Mouse (Mus musculus) E14TG2a.4 (cell line): ENCODE measurements around the gene Chst11.

Source experiments
- H3K27me3 ChIP-seq: 2 replicates; pipeline ENCODE4 v1.6.1; 2014; ENCODE audit warnings: low read length, control low read depth; ENCODE audit not compliant: insufficient read depth
- H3K36me3 ChIP-seq: 2 replicates; pipeline ENCODE4 v1.6.1; 2014; ENCODE audit warnings: low read length, control low read depth; ENCODE audit not compliant: insufficient read depth
- H3K4me1 ChIP-seq: replicated peaks from 2 replicates; pipeline ENCODE4 v1.6.1; 2014; ENCODE audit warnings: low read depth, low read length, control low read depth
- H3K4me3 ChIP-seq: replicated peaks from 2 replicates; pipeline ENCODE4 v1.5.1; 2014; ENCODE audit warnings: mild to moderate bottlenecking, low read length
- H3K9me3 ChIP-seq: 2 replicates; pipeline ENCODE4 v1.6.1; 2014; ENCODE audit warnings: low read length, control low read depth
- CTCF ChIP-seq: conservative IDR thresholded peaks from 2 replicates; pipeline ENCODE4 v1.5.1; 2014; ENCODE audit warnings: low read length
- NANOG ChIP-seq: IDR thresholded peaks from 2 replicates; pipeline ENCODE4 v1.6.1; 2014; ENCODE audit warnings: borderline replicate concordance, low read length, mixed read lengths
- POU5F1 ChIP-seq: IDR thresholded peaks from 2 replicates; pipeline ENCODE4 v1.6.1; 2014; ENCODE audit warnings: low read length, borderline replicate concordance

Chst11 gene

GRCm38 (mm10) chr10:82985700-82986131 lies 418 bp downstream of the Chst11 start:
- H3K9me3 ChIP-seq, result no peaks in the 10 kb centered on the region

GRCm38 (mm10) chr10:82986251-82986992 lies 1.1 kb downstream of the Chst11 start:
- peaks cover 78% of the 10 kb centered on the region for H3K27me3 ChIP-seq
- peaks cover 20% of the 10 kb centered on the region for H3K4me1 ChIP-seq
- H3K9me3 ChIP-seq, result no peaks in the 10 kb centered on the region
- no peak for TF ChIP-seq CTCF
- TF ChIP-seq NANOG, result no peak
- no peak for TF ChIP-seq POU5F1
- peak overlapping the region; percentile 82 for H3K4me3 ChIP-seq
- H3K36me3 ChIP-seq, result no peaks in the 10 kb centered on the region

More at GRCm38 (mm10) chr10:82985700-82986131, 418 bp downstream of the Chst11 start:
- Histone ChIP-seq H3K4me1 (peaks cover 25% of the 10 kb centered on the region), H3K4me3 (peak overlapping the region; percentile 82), H3K36me3 (no peaks in the 10 kb centered on the region), H3K27me3 (peaks cover 85% of the 10 kb centered on the region)
- no peak for TF ChIP-seq CTCF
- no peak for TF ChIP-seq NANOG
- no peak for TF ChIP-seq POU5F1

DNA sequence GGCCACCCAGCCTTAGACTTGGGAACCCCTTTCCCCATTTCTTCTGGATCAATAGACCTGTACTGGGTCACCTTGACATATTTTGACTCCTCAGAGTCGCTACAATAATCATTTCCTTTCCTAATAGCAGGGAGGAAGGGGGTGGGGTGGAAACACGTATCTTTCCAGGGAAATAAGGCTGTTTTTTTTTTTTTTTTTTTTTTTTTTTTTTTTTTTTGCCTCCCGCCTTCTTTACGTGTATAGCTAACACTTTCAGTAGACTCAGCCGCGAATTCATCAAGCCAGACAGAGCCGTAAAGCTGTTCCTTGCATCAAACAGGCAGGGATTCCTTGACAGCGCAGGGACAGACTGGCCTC lies 1.7 kb downstream of the Chst11 start:
- TF ChIP-seq NANOG (no peak), POU5F1 (no peak), CTCF (no peak)
- Histone ChIP-seq H3K4me1 (peaks cover 20% of the 10 kb centered on the region), H3K9me3 (no peaks in the 10 kb centered on the region)

GRCm38 (mm10) chr10:82987394-82987793 lies 2.1 kb downstream of the Chst11 start:
- no peaks in the 10 kb centered on the region for H3K36me3 ChIP-seq
- TF ChIP-seq NANOG, result no peak
- no peak for TF ChIP-seq POU5F1
- TF ChIP-seq CTCF, result no peak
- peaks cover 20% of the 10 kb centered on the region for H3K4me1 ChIP-seq
- no peak overlapping the region for H3K4me3 ChIP-seq
- H3K27me3 ChIP-seq, result peaks cover 75% of the 10 kb centered on the region
- no peaks in the 10 kb centered on the region for H3K9me3 ChIP-seq

More for the DNA sequence above, 1.7 kb downstream of the Chst11 start:
- Histone ChIP-seq H3K36me3 (no peaks in the 10 kb centered on the region), H3K27me3 (peaks cover 74% of the 10 kb centered on the region), H3K4me3 (no peak overlapping the region)

- no peak overlapping the region for H3K4me3 ChIP-seq
- peaks cover 55% of the 10 kb centered on the region for H3K27me3 ChIP-seq
- H3K36me3 ChIP-seq, result no peaks in the 10 kb centered on the region
- no peaks in the 10 kb centered on the region for H3K9me3 ChIP-seq
- no peak for TF ChIP-seq CTCF
- no peak for TF ChIP-seq NANOG
- TF ChIP-seq POU5F1, result no peak
- H3K4me1 ChIP-seq, result peaks cover 15% of the 10 kb centered on the region
Measured at GRCm38 (mm10) chr10:82989418-82990025, 4.2 kb downstream of the Chst11 start.

DNA sequence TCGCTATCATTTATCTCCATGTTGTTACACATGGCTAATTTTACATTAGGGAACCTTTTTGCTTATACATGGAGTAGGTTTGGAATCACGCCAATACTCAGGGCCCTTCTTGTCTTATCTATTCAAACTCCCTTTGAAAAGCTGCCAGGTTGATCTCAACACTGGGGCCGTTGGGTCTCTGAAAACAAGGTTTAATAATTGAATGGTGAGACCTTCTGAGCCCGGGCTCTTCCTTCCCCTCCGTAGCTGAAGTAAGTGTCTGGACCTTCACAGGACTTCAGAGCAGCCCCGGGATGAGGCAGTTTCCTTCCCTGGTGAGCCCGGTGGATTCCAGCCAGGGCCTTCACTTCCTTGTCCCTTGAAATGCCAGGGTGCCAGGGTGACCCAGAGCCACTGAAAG lies 5.6 kb downstream of the Chst11 start:
- Histone ChIP-seq H3K27me3 (peaks cover 46% of the 10 kb centered on the region), H3K36me3 (no peaks in the 10 kb centered on the region), H3K4me1 (peaks cover 9% of the 10 kb centered on the region), H3K9me3 (no peaks in the 10 kb centered on the region), H3K4me3 (no peak overlapping the region)
- TF ChIP-seq POU5F1 (no peak), CTCF (no peak), NANOG (no peak)

DNA sequence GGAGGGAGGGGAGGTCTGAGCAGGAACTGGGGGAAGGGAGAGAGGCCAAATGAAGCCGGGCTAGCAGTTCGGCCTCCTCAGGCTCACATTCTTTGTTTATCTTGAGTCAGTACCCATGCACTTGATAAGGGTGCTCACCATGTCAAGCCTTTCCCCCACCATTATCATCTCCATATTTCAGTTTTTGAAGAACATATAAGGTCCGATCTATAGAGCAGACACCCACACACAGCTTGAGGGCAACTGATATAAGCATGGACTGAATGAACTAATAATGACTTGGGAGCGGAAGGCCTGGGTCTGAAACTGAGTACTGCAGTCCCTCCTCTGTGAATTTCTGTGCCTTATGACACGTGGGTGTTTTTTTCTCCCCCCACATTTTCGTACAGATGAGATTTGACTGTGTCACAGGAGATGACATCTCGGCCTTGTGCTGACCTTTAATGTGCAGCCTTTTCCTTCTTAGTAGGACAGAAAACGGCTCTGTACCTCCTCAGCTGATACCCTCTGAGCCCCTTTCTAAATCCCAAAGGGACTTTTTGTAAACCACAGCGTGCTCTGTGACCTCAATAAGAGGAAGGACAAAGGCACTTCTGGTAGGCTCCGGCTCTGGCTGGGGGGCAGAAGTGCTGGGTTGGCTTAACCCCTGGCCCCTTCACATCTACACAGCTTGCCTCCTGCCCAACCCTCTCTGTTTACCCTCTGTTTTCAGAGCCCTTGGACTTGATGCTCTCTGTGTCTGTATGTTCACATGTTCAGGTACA lies 6.6 kb downstream of the Chst11 start:
- TF ChIP-seq POU5F1 (no peak), CTCF (no peak), NANOG (no peak)
- Histone ChIP-seq H3K4me1 (no peaks in the 10 kb centered on the region; the same call in 1 of the 2 replicates), H3K36me3 (no peaks in the 10 kb centered on the region), H3K27me3 (peaks cover 39% of the 10 kb centered on the region), H3K4me3 (no peak overlapping the region), H3K9me3 (no peaks in the 10 kb centered on the region)

- H3K36me3 ChIP-seq, result no peaks in the 10 kb centered on the region
- H3K27me3 ChIP-seq, result peaks cover 20% of the 10 kb centered on the region; the same call in 1 of the 2 replicates
- TF ChIP-seq NANOG (no peak), POU5F1 (no peak), CTCF (no peak)
- no peak overlapping the region for H3K4me3 ChIP-seq
- no peaks in the 10 kb centered on the region for H3K9me3 ChIP-seq
- H3K4me1 ChIP-seq, result no peaks in the 10 kb centered on the region
Measured at GRCm38 (mm10) chr10:82994284-82994683, 9.0 kb downstream of the Chst11 start.

DNA sequence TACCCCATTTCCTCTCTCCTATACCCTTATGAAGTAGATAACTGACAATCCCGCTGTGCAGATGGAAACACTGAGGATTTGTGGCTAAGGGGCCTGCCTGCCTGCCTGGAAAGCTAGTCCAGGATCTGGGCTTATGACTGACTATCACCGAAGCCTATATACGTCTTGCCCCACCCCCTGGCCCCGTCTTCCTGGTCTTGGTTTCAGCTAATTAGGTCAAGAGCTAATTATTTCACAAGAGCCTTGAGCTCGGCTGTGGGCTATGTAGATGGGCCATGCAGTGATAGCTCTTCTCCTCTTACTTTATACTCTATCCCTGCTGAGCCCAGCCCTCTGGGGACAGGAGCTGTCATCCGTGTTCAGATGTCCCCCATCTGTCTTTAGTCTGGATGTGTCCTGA lies 12.2 kb downstream of the Chst11 start:
- TF ChIP-seq POU5F1 (no peak), NANOG (no peak), CTCF (no peak)
- no peaks in the 10 kb centered on the region for H3K36me3 ChIP-seq
- H3K4me3 ChIP-seq, result no peak overlapping the region
- no peaks in the 10 kb centered on the region for H3K4me1 ChIP-seq
- no peaks in the 10 kb centered on the region for H3K9me3 ChIP-seq
- peaks cover 7% of the 10 kb centered on the region; the same call in 1 of the 2 replicates for H3K27me3 ChIP-seq
